Mouse (Mus musculus) liver, postnatal 0 days (tissue): Measurements from ENCODE around the gene Glis2.

Experiments
- CTCF ChIP-seq: sonication (generic); IDR thresholded peaks from 2 replicates; pipeline ENCODE4 v1.5.1; 2016; ENCODE audit warnings: antibody characterized with exemption, low read depth
- EP300 ChIP-seq: IDR thresholded peaks from 2 replicates; pipeline ENCODE4 v1.6.1; 2016; ENCODE audit warnings: antibody characterized with exemption, low read depth, mild to moderate bottlenecking

GRCm38 (mm10) chr16:4646831-4647230 is 52.3 kb downstream of the Glis2 start:
- TF ChIP-seq CTCF (no peak), EP300 (no peak)
